Mouse (Mus musculus) forebrain, embryonic 14.5 days (tissue): ENCODE measurements around the gene Nrn1l. TPM values are rescaled to one million over a fixed set of nuclear protein-coding genes. Genes with fewer than 3 reads are reported as not detected.
A peak's percentile ranks its signal among the peaks of the same experiment; 100 is the strongest.

Source experiments
- ATAC-seq: fragments of 200-750 bp; cut with Nextera tagmentation; 2 replicates; pipeline ENCODE4 v1.8.0; 2017; ENCODE audit warnings: mild to moderate bottlenecking, moderate library complexity
- DNase-seq: peaks from one replicate; pipeline ENCODE4 v3.0.0-alpha.2; 2015; ENCODE audit warnings: low spot score
- H3K27ac ChIP-seq: fragments of 300-500 bp; sonication (generic); 2 replicates; pipeline ENCODE4 v1.5.1; 2014; ENCODE audit warnings: low read depth, mild to moderate bottlenecking, control low read depth, low read length, moderate library complexity
- H3K27me3 ChIP-seq: fragments of 300-500 bp; sonication (generic); replicated peaks from 2 replicates; pipeline ENCODE4 v1.6.1; 2014; ENCODE audit warnings: low read length, control low read depth, mixed read lengths; ENCODE audit not compliant: control insufficient read depth, insufficient read depth
- H3K36me3 ChIP-seq: fragments of 300-500 bp; sonication (generic); 2 replicates; pipeline ENCODE4 v1.6.1; 2014; ENCODE audit warnings: low read length, control low read depth; ENCODE audit not compliant: control insufficient read depth, insufficient read depth
- H3K4me1 ChIP-seq: fragments of 300-500 bp; sonication (generic); 2 replicates; pipeline ENCODE4 v1.6.1; 2014; ENCODE audit warnings: antibody characterized with exemption, low read length, control low read depth; ENCODE audit not compliant: control insufficient read depth, insufficient read depth
- H3K4me2 ChIP-seq: fragments of 300-500 bp; sonication (generic); 2 replicates; pipeline ENCODE4 v1.6.1; 2014; ENCODE audit warnings: mild to moderate bottlenecking, control low read depth, low read length
- H3K4me3 ChIP-seq: fragments of 300-500 bp; sonication (generic); 2 replicates; pipeline ENCODE4 v1.5.1; 2014; ENCODE audit warnings: low read depth, low read length, control low read depth
- H3K9ac ChIP-seq: fragments of 300-500 bp; sonication (generic); 2 replicates; pipeline ENCODE4 v1.6.1; 2014; ENCODE audit warnings: mild to moderate bottlenecking, low read length, control low read depth, moderate library complexity
- H3K9me3 ChIP-seq: fragments of 300-500 bp; sonication (generic); replicated peaks from 2 replicates; pipeline ENCODE4 v1.6.1; 2016; ENCODE audit warnings: low read length, control low read depth, mixed read lengths; ENCODE audit not compliant: control insufficient read depth
- WGBS: fragments of 180-500 bp; shearing (Covaris S2); extraction: QIAGEN DNeasy Blood & Tissue Kit; methylation state at CpG from one replicate; pipeline ENCODE4 v1.1.7; 2014; 5-methylcytosine and 5-hydroxymethylcytosine counted together
- polyA plus RNA-seq: library from polyadenylated mRNA; unstranded; fragments of >200 nt; fragmentation: Nextera tagmentation; extraction: Ambion mirVana; gene quantifications from 2 replicates; pipeline ENCODE4 v1.2.1, GENCODE M21; 2014

The Nrn1l gene
- polyA plus RNA-seq, 1 experiment from 2014 or later: 0.42 TPM

GRCm38 (mm10) chr8:105880754-105881520, 12.4 kb upstream of the Nrn1l start, which contains the start of gene Edc4:
TSS of gene Edc4 (plus strand) at chr8:105880881.
- Histone ChIP-seq H3K4me2 (peak within 1 kb of the TSS; percentile 67), H3K4me3 (peak within 1 kb of the TSS; percentile 67), H3K9ac (peak within 1 kb of the TSS; percentile 81), H3K9me3 (no peaks in the 10 kb centered on the region), H3K36me3 (peaks cover 52% of the 10 kb centered on the region), H3K27ac (no peak within 1 kb of the TSS), H3K4me1 (peaks cover 13% of the 10 kb centered on the region), H3K27me3 (no peaks in the 10 kb centered on the region)
- DNase-seq (peak; percentile 80), ATAC-seq (peak; percentile 90)
- WGBS: under 1% methylated on average over 45 of the region's 45 CpGs

GRCm38 (mm10) chr8:105889756-105890465, 3.5 kb upstream of the Nrn1l start:
- Histone ChIP-seq H3K4me3 (no peak overlapping the region), H3K27me3 (no peaks in the 10 kb centered on the region), H3K4me1 (0 out of 2 replicates have a peak, but pooled peaks cover 3% of the 10 kb centered on the region), H3K4me2 (no peak overlapping the region), H3K36me3 (peaks cover 84% of the 10 kb centered on the region), H3K9me3 (no peaks in the 10 kb centered on the region), H3K9ac (no peak overlapping the region), H3K27ac (no peak overlapping the region)
- WGBS: 91% methylated on average over 12 of the region's 12 CpGs
- DNase-seq (no peak), ATAC-seq (no peak)

GRCm38 (mm10) chr8:105890870-105891269, 2.5 kb upstream of the Nrn1l start:
- no peaks in the 10 kb centered on the region for H3K9me3 ChIP-seq
- H3K36me3 ChIP-seq: peaks cover 75% of the 10 kb centered on the region
- WGBS: 89% methylated on average over 6 of the region's 6 CpGs
- H3K9ac ChIP-seq: no peak overlapping the region
- 0 out of 2 replicates have a peak, but pooled peaks cover 3% of the 10 kb centered on the region for H3K4me1 ChIP-seq
- no peak overlapping the region for H3K4me3 ChIP-seq
- no peak overlapping the region for H3K27ac ChIP-seq
- no peak overlapping the region for H3K4me2 ChIP-seq
- ATAC-seq (no peak), DNase-seq (no peak)
- no peaks in the 10 kb centered on the region for H3K27me3 ChIP-seq

GRCm38 (mm10) chr8:105892432-105892831, 935 bp upstream of the Nrn1l start:
- H3K36me3 ChIP-seq: peaks cover 59% of the 10 kb centered on the region
- peak; percentile 35 for DNase-seq
- 91% methylated on average over 6 of the region's 6 CpGs for WGBS
- 0 out of 2 replicates have a peak, but pooled peaks cover 3% of the 10 kb centered on the region for H3K4me1 ChIP-seq
- no peaks in the 10 kb centered on the region for H3K27me3 ChIP-seq
- no peak overlapping the region for H3K9ac ChIP-seq
- no peaks in the 10 kb centered on the region for H3K9me3 ChIP-seq
- no peak overlapping the region for H3K4me2 ChIP-seq
- no peak for ATAC-seq
- no peak overlapping the region for H3K4me3 ChIP-seq
- H3K27ac ChIP-seq: no peak overlapping the region

- 81% methylated on average over 9 of the region's 9 CpGs for WGBS
These were observed 4.6 kb downstream of the Nrn1l start for GRCm38 (mm10) chr8:105897801-105898480.

GRCm38 (mm10) chr8:105900180-105900940, 7.0 kb downstream of the Nrn1l start, which contains the start of gene Pskh1:
TSS of gene Pskh1 (plus strand) at chr8:105900441.
- Histone ChIP-seq H3K4me3 (peak within 1 kb of the TSS; percentile 93), H3K9ac (peak within 1 kb of the TSS; percentile 98), H3K4me1 (peaks cover 5% of the 10 kb centered on the region; the same call in 1 of the 2 replicates), H3K4me2 (peak within 1 kb of the TSS; percentile 62), H3K36me3 (no peaks in the 10 kb centered on the region), H3K27ac (peak within 1 kb of the TSS; percentile 82), H3K9me3 (no peaks in the 10 kb centered on the region), H3K27me3 (no peaks in the 10 kb centered on the region)
- peak; percentile 94 for ATAC-seq
- under 1% methylated on average over 49 of the region's 68 CpGs for WGBS
- DNase-seq: peak; percentile 96

More at GRCm38 (mm10) chr8:105897801-105898480, 4.6 kb downstream of the Nrn1l start:
- no peak overlapping the region for H3K9ac ChIP-seq
- H3K27ac ChIP-seq: no peak overlapping the region
- H3K27me3 ChIP-seq: no peaks in the 10 kb centered on the region
- H3K4me3 ChIP-seq: no peak overlapping the region
- peaks cover 8% of the 10 kb centered on the region; the same call in 1 of the 2 replicates for H3K4me1 ChIP-seq
- peaks cover 8% of the 10 kb centered on the region; the same call in 1 of the 2 replicates for H3K36me3 ChIP-seq
- no peaks in the 10 kb centered on the region for H3K9me3 ChIP-seq
- ATAC-seq: no peak
- no peak for DNase-seq
- no peak overlapping the region for H3K4me2 ChIP-seq

GRCm38 (mm10) chr8:105900941-105901616, 7.7 kb downstream of the Nrn1l start:
- Histone ChIP-seq H3K27ac (peak overlapping the region; percentile 82; the same call in 1 of the 2 replicates), H3K9me3 (no peaks in the 10 kb centered on the region), H3K4me3 (peak overlapping the region; percentile 93), H3K27me3 (no peaks in the 10 kb centered on the region), H3K4me1 (peaks cover 5% of the 10 kb centered on the region; the same call in 1 of the 2 replicates), H3K9ac (peak overlapping the region; percentile 98), H3K36me3 (no peaks in the 10 kb centered on the region), H3K4me2 (peak overlapping the region; percentile 62)
- WGBS: 39% methylated on average over 16 of the region's 16 CpGs
- no peak for ATAC-seq
- no peak for DNase-seq
